Mouse (Mus musculus): Measurements from ENCODE around the gene Fam160a1.

The Fam160a1 gene

GRCm38 (mm10) chr3:85817191-85817590 is at the start of gene Fam160a1:
Gene Fam160a1 (minus strand): TSS chr3:85817291.
- H3K4me1 ChIP-seq (replicated peaks; ENCODE audit: low read depth, low read length), result peaks cover 7% of the 10 kb centered on the region
- no peaks in the 10 kb centered on the region for H3K27me3 ChIP-seq (ENCODE audit: insufficient read depth, low read length)
- no peaks in the 10 kb centered on the region for H3K36me3 ChIP-seq (ENCODE audit: insufficient read depth, low read length)

GRCm38 (mm10) chr3:85863996-85864395 is 46.9 kb upstream of the Fam160a1 start:
- Histone ChIP-seq H3K36me3 (ENCODE audit: insufficient read depth, low read length) (no peaks in the 10 kb centered on the region), H3K9me3 (ENCODE audit: low read length) (peaks cover 11% of the 10 kb centered on the region), H3K27me3 (ENCODE audit: insufficient read depth, low read length) (no peaks in the 10 kb centered on the region), H3K4me3 (replicated peaks; ENCODE audit: low read length) (no peak overlapping the region), H3K4me1 (replicated peaks; ENCODE audit: low read depth, low read length) (no peaks in the 10 kb centered on the region)
- TF ChIP-seq NANOG (IDR thresholded peaks at IDR 0.05; ENCODE audit: borderline replicate concordance, low read length) (no peak), CTCF (conservative IDR thresholded peaks at IDR 0.05; ENCODE audit: low read length) (no peak), POU5F1 (IDR thresholded peaks at IDR 0.05; ENCODE audit: borderline replicate concordance, low read length) (no peak)

More at GRCm38 (mm10) chr3:85817191-85817590, at the start of gene Fam160a1:
- Histone ChIP-seq H3K4me3 (replicated peaks; ENCODE audit: low read length) (no peak within 1 kb of the TSS), H3K9me3 (ENCODE audit: low read length) (no peaks in the 10 kb centered on the region)
- TF ChIP-seq POU5F1 (IDR thresholded peaks at IDR 0.05; ENCODE audit: borderline replicate concordance, low read length), result no peak

GRCm38 (mm10) chr3:85862886-85863285 is 45.8 kb upstream of the Fam160a1 start:
- TF ChIP-seq NANOG (IDR thresholded peaks at IDR 0.05; ENCODE audit: borderline replicate concordance, low read length) (no peak), POU5F1 (IDR thresholded peaks at IDR 0.05; ENCODE audit: borderline replicate concordance, low read length) (no peak), CTCF (conservative IDR thresholded peaks at IDR 0.05; ENCODE audit: low read length) (no peak)
- Histone ChIP-seq H3K4me1 (replicated peaks; ENCODE audit: low read depth, low read length) (no peaks in the 10 kb centered on the region), H3K4me3 (replicated peaks; ENCODE audit: low read length) (no peak overlapping the region), H3K9me3 (ENCODE audit: low read length) (0 out of 2 replicates have a peak, but pooled peaks cover under 1% of the 10 kb centered on the region), H3K36me3 (ENCODE audit: insufficient read depth, low read length) (no peaks in the 10 kb centered on the region), H3K27me3 (ENCODE audit: insufficient read depth, low read length) (no peaks in the 10 kb centered on the region)

- H3K9me3 ChIP-seq (ENCODE audit: low read length), result no peaks in the 10 kb centered on the region
- TF ChIP-seq CTCF (conservative IDR thresholded peaks at IDR 0.05; ENCODE audit: low read length) (no peak), POU5F1 (IDR thresholded peaks at IDR 0.05; ENCODE audit: borderline replicate concordance, low read length) (no peak), NANOG (IDR thresholded peaks at IDR 0.05; ENCODE audit: borderline replicate concordance, low read length) (no peak)
- no peaks in the 10 kb centered on the region for H3K36me3 ChIP-seq (ENCODE audit: insufficient read depth, low read length)
- H3K4me3 ChIP-seq (replicated peaks; ENCODE audit: low read length), result no peak overlapping the region
- no peaks in the 10 kb centered on the region for H3K27me3 ChIP-seq (ENCODE audit: insufficient read depth, low read length)
- H3K4me1 ChIP-seq (replicated peaks; ENCODE audit: low read depth, low read length), result no peaks in the 10 kb centered on the region
Observed at GRCm38 (mm10) chr3:85860996-85861395, 43.9 kb upstream of the Fam160a1 start.

- Histone ChIP-seq H3K27me3 (ENCODE audit: insufficient read depth, low read length) (no peaks in the 10 kb centered on the region), H3K4me3 (replicated peaks; ENCODE audit: low read length) (no peak overlapping the region), H3K4me1 (replicated peaks; ENCODE audit: low read depth, low read length) (no peaks in the 10 kb centered on the region), H3K9me3 (ENCODE audit: low read length) (no peaks in the 10 kb centered on the region), H3K36me3 (ENCODE audit: insufficient read depth, low read length) (no peaks in the 10 kb centered on the region)
- TF ChIP-seq CTCF (conservative IDR thresholded peaks at IDR 0.05; ENCODE audit: low read length), result no peak
- TF ChIP-seq POU5F1 (IDR thresholded peaks at IDR 0.05; ENCODE audit: borderline replicate concordance, low read length), result no peak
- TF ChIP-seq NANOG (IDR thresholded peaks at IDR 0.05; ENCODE audit: borderline replicate concordance, low read length), result no peak
Observed at GRCm38 (mm10) chr3:85859311-85859710, 42.2 kb upstream of the Fam160a1 start.

GRCm38 (mm10) chr3:85858140-85859135 is 41.3 kb upstream of the Fam160a1 start:
- H3K9me3 ChIP-seq (ENCODE audit: low read length), result no peaks in the 10 kb centered on the region
- H3K4me3 ChIP-seq (replicated peaks; ENCODE audit: low read length), result no peak overlapping the region
- no peaks in the 10 kb centered on the region for H3K36me3 ChIP-seq (ENCODE audit: insufficient read depth, low read length)
- no peaks in the 10 kb centered on the region for H3K4me1 ChIP-seq (replicated peaks; ENCODE audit: low read depth, low read length)
- H3K27me3 ChIP-seq (ENCODE audit: insufficient read depth, low read length), result no peaks in the 10 kb centered on the region
- no peak for TF ChIP-seq NANOG (IDR thresholded peaks at IDR 0.05; ENCODE audit: borderline replicate concordance, low read length)
- no peak for TF ChIP-seq CTCF (conservative IDR thresholded peaks at IDR 0.05; ENCODE audit: low read length)
- no peak for TF ChIP-seq POU5F1 (IDR thresholded peaks at IDR 0.05; ENCODE audit: borderline replicate concordance, low read length)

GRCm38 (mm10) chr3:85857083-85857482 is 40.0 kb upstream of the Fam160a1 start:
- Histone ChIP-seq H3K4me1 (replicated peaks; ENCODE audit: low read depth, low read length) (no peaks in the 10 kb centered on the region), H3K36me3 (ENCODE audit: insufficient read depth, low read length) (no peaks in the 10 kb centered on the region), H3K9me3 (ENCODE audit: low read length) (no peaks in the 10 kb centered on the region), H3K27me3 (ENCODE audit: insufficient read depth, low read length) (no peaks in the 10 kb centered on the region), H3K4me3 (replicated peaks; ENCODE audit: low read length) (no peak overlapping the region)
- TF ChIP-seq CTCF (conservative IDR thresholded peaks at IDR 0.05; ENCODE audit: low read length) (no peak), NANOG (IDR thresholded peaks at IDR 0.05; ENCODE audit: borderline replicate concordance, low read length) (no peak), POU5F1 (IDR thresholded peaks at IDR 0.05; ENCODE audit: borderline replicate concordance, low read length) (no peak)

GRCm38 (mm10) chr3:85855947-85856346 is 38.9 kb upstream of the Fam160a1 start:
- Histone ChIP-seq H3K36me3 (ENCODE audit: insufficient read depth, low read length) (no peaks in the 10 kb centered on the region), H3K4me3 (replicated peaks; ENCODE audit: low read length) (no peak overlapping the region), H3K4me1 (replicated peaks; ENCODE audit: low read depth, low read length) (no peaks in the 10 kb centered on the region), H3K9me3 (ENCODE audit: low read length) (no peaks in the 10 kb centered on the region), H3K27me3 (ENCODE audit: insufficient read depth, low read length) (no peaks in the 10 kb centered on the region)
- TF ChIP-seq CTCF (conservative IDR thresholded peaks at IDR 0.05; ENCODE audit: low read length) (no peak), NANOG (IDR thresholded peaks at IDR 0.05; ENCODE audit: borderline replicate concordance, low read length) (no peak), POU5F1 (IDR thresholded peaks at IDR 0.05; ENCODE audit: borderline replicate concordance, low read length) (no peak)
